Mouse (Mus musculus) lung, postnatal 0 days (tissue): Measurements from ENCODE around the gene Gclc. TPM values are rescaled to one million over a fixed set of nuclear protein-coding genes. Genes with fewer than 3 reads are reported as not detected.

Experiments
- ATAC-seq: fragments of 200-750 bp; cut with Nextera tagmentation; 2 replicates; pipeline ENCODE4 v1.8.0; 2017; ENCODE audit warnings: moderate library complexity
- DNase-seq: peaks from one replicate; pipeline ENCODE4 v3.0.0-alpha.2; 2016; ENCODE audit warnings: low spot score
- H3K27ac ChIP-seq: fragments of 300-500 bp; sonication (generic); 2 replicates; pipeline ENCODE4 v1.5.1; 2014; ENCODE audit warnings: antibody characterized with exemption, mild to moderate bottlenecking, low read length, mixed read lengths
- H3K27me3 ChIP-seq: fragments of 300-500 bp; sonication (generic); replicated peaks from 2 replicates; pipeline ENCODE4 v1.6.1; 2014; ENCODE audit warnings: low read length, mixed read lengths; ENCODE audit not compliant: insufficient read depth
- H3K36me3 ChIP-seq: fragments of 300-500 bp; sonication (generic); 2 replicates; pipeline ENCODE4 v1.6.1; 2014; ENCODE audit warnings: low read length, mixed read lengths; ENCODE audit not compliant: insufficient read depth
- H3K4me1 ChIP-seq: fragments of 300-500 bp; sonication (generic); 2 replicates; pipeline ENCODE4 v1.6.1; 2014; ENCODE audit warnings: antibody characterized with exemption, low read depth, low read length, mixed read lengths; ENCODE audit not compliant: insufficient read depth
- H3K4me2 ChIP-seq: fragments of 300-500 bp; sonication (generic); replicated peaks from 2 replicates; pipeline ENCODE4 v1.6.1; 2014; ENCODE audit warnings: low read depth, mild to moderate bottlenecking, low read length, moderate library complexity, mixed read lengths
- H3K4me3 ChIP-seq: fragments of 300-500 bp; sonication (generic); 2 replicates; pipeline ENCODE4 v1.5.1; 2014; ENCODE audit warnings: low read depth, low read length
- H3K9ac ChIP-seq: fragments of 300-500 bp; sonication (generic); replicated peaks from 2 replicates; pipeline ENCODE4 v1.6.1; 2014; ENCODE audit warnings: low read depth, mild to moderate bottlenecking
- H3K9me3 ChIP-seq: fragments of 300-500 bp; sonication (generic); 2 replicates; pipeline ENCODE4 v1.6.1; 2016; ENCODE audit warnings: low read length, mixed read lengths
- CTCF ChIP-seq: IDR thresholded peaks from 2 replicates; pipeline ENCODE4 v1.5.1; 2016; ENCODE audit warnings: antibody characterized with exemption, mild to moderate bottlenecking
- EP300 ChIP-seq: IDR thresholded peaks from 2 replicates; pipeline ENCODE4 v1.6.1; 2016; ENCODE audit warnings: antibody characterized with exemption, mild to moderate bottlenecking, control low read depth
- WGBS: fragments of 180-500 bp; shearing (Covaris S2); extraction: QIAGEN DNeasy Blood & Tissue Kit; methylation state at CpG from one replicate; pipeline ENCODE4 v1.1.7; 2014; 5-methylcytosine and 5-hydroxymethylcytosine counted together
- polyA plus RNA-seq: library from polyadenylated mRNA; unstranded; fragments of >200 nt; fragmentation: Nextera tagmentation; extraction: Ambion mirVana; gene quantifications from 2 replicates; pipeline ENCODE4 v1.2.1, GENCODE M21; 2015

The Gclc gene
- polyA plus RNA-seq, 1 experiment from 2014 or later: 40.8 TPM

GRCm38 (mm10) chr9:77785466-77785865 is 31.1 kb downstream of the Gclc start:
- no peaks in the 10 kb centered on the region; the same call in 1 of the 2 replicates for H3K4me1 ChIP-seq
- DNase-seq (no peak), ATAC-seq (no peak)
- H3K4me2 ChIP-seq: no peak overlapping the region
- no peak overlapping the region for H3K9ac ChIP-seq
- H3K27me3 ChIP-seq: no peaks in the 10 kb centered on the region
- H3K36me3 ChIP-seq: peaks cover 28% of the 10 kb centered on the region
- WGBS: 88% methylated on average over 8 of the region's 8 CpGs
- TF ChIP-seq CTCF (no peak), EP300 (no peak)
- H3K27ac ChIP-seq: no peak overlapping the region
- H3K4me3 ChIP-seq: no peak overlapping the region
- H3K9me3 ChIP-seq: no peaks in the 10 kb centered on the region

- Histone ChIP-seq H3K9me3 (no peaks in the 10 kb centered on the region), H3K27me3 (no peaks in the 10 kb centered on the region), H3K9ac (no peak overlapping the region), H3K4me1 (no peaks in the 10 kb centered on the region), H3K27ac (no peak overlapping the region), H3K4me2 (no peak overlapping the region), H3K36me3 (peaks cover 28% of the 10 kb centered on the region), H3K4me3 (no peak overlapping the region)
- TF ChIP-seq CTCF (no peak), EP300 (no peak)
- ATAC-seq (no peak), DNase-seq (no peak)
- 83% methylated on average over 7 of the region's 7 CpGs for WGBS
These were observed 33.6 kb downstream of the Gclc start for GRCm38 (mm10) chr9:77787936-77788335.

- no peak overlapping the region for H3K9ac ChIP-seq
- ATAC-seq: no peak
- no peaks in the 10 kb centered on the region for H3K9me3 ChIP-seq
- no peak for DNase-seq
- WGBS: 67% methylated on average over 12 of the region's 12 CpGs
- no peaks in the 10 kb centered on the region for H3K4me1 ChIP-seq
- H3K36me3 ChIP-seq: peaks cover 28% of the 10 kb centered on the region
- TF ChIP-seq EP300: no peak
- TF ChIP-seq CTCF: no peak
- H3K4me2 ChIP-seq: no peak overlapping the region
- no peaks in the 10 kb centered on the region for H3K27me3 ChIP-seq
- H3K27ac ChIP-seq: no peak overlapping the region
- H3K4me3 ChIP-seq: no peak overlapping the region
These were observed 35.4 kb downstream of the Gclc start for GRCm38 (mm10) chr9:77789615-77790348.

- WGBS: 65% methylated on average over 3 of the region's 3 CpGs
- no peak for ATAC-seq
These were observed 39.5 kb downstream of the Gclc start for GRCm38 (mm10) chr9:77793838-77794237.

GRCm38 (mm10) chr9:77802461-77802860 is 48.1 kb downstream of the Gclc start:
- Histone ChIP-seq H3K4me2 (no peak overlapping the region), H3K36me3 (no peaks in the 10 kb centered on the region), H3K27me3 (no peaks in the 10 kb centered on the region), H3K27ac (no peak overlapping the region), H3K9me3 (no peaks in the 10 kb centered on the region), H3K9ac (no peak overlapping the region), H3K4me3 (no peak overlapping the region), H3K4me1 (no peaks in the 10 kb centered on the region)
- TF ChIP-seq CTCF (peak; percentile 81), EP300 (no peak)
- WGBS: 56% methylated on average over 7 of the region's 7 CpGs
- DNase-seq: peak; percentile 58
- ATAC-seq: no peak

More at GRCm38 (mm10) chr9:77793838-77794237, 39.5 kb downstream of the Gclc start:
- H3K27ac ChIP-seq: no peak overlapping the region
- H3K36me3 ChIP-seq: no peaks in the 10 kb centered on the region; the same call in 1 of the 2 replicates
- H3K4me1 ChIP-seq: no peaks in the 10 kb centered on the region
- TF ChIP-seq CTCF: no peak
- TF ChIP-seq EP300: no peak
- no peak for DNase-seq
- no peak overlapping the region for H3K4me2 ChIP-seq
- no peak overlapping the region for H3K9ac ChIP-seq
- H3K4me3 ChIP-seq: no peak overlapping the region
- H3K27me3 ChIP-seq: no peaks in the 10 kb centered on the region
- no peaks in the 10 kb centered on the region for H3K9me3 ChIP-seq

- peak; percentile 8 for ATAC-seq
- peak overlapping the region; percentile 24; the same call in 1 of the 2 replicates for H3K4me3 ChIP-seq
- no peaks in the 10 kb centered on the region for H3K4me1 ChIP-seq
- peak overlapping the region; percentile 52; the same call in 1 of the 2 replicates for H3K27ac ChIP-seq
- no peak for DNase-seq
- H3K36me3 ChIP-seq: no peaks in the 10 kb centered on the region
- no peaks in the 10 kb centered on the region for H3K27me3 ChIP-seq
- TF ChIP-seq EP300: no peak
- whole genome bisulfite sequencing: 25% methylated on average over 3 of the region's 3 CpGs
- peak overlapping the region; percentile 53 for H3K4me2 ChIP-seq
- no peaks in the 10 kb centered on the region for H3K9me3 ChIP-seq
- 0 out of 2 replicates have a peak overlapping the region, but pooled peaks have one; percentile 23 for H3K9ac ChIP-seq
These were observed 52.1 kb downstream of the Gclc start for GRCm38 (mm10) chr9:77806426-77806825.
